Mouse (Mus musculus) urinary bladder, adult 18-20 months (tissue): ENCODE data around the gene Rnf144b.

Experiments used
- DNase-seq, 2 experiments: peaks; one replicate each; pipeline ENCODE4 v3.0.0; 2022; ENCODE audit warnings: low spot score in 2 of 2, mixed read lengths in 2 of 2

The Rnf144b gene

DNA sequence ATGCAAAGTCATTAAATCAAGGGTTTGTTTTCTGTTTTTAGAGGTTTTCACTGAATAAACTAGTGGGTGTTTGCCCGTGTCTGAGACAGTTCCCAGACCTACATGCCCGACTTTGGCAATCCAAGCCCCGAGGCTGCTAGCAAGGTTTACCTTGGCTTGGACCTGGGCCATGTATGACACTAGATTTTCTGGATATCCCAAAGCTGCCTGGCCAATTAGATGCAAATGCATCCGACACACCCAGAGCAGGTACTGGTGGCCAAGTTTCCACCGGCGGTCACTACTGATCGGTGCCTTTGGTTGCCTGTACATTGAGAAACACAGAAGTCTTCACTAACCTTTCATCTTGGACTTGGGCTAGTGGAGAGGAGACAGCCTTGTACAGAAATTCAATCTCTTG lies 144.0 kb downstream of the Rnf144b start:
- no peak for DNase-seq

DNA sequence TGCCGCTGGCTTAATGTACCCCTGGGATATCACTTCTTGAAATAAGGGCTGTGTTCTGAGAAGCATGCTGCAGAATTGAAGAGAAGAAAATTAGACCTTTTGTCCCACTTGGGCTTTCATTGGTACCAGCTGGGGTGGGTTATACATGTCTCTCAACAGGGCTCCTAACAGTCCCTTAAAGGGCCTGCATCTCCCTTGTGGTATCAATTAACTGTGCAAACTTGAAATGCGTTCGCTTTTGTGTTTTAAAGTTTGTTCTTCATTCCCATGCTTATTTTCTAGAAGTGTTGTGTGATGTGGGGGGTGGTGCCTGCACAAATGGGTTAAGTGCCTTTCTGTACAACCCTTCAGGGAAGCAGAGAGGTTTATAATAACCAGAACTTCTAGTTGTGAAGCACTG lies 145.8 kb downstream of the Rnf144b start:
- DNase-seq: no peak

DNA sequence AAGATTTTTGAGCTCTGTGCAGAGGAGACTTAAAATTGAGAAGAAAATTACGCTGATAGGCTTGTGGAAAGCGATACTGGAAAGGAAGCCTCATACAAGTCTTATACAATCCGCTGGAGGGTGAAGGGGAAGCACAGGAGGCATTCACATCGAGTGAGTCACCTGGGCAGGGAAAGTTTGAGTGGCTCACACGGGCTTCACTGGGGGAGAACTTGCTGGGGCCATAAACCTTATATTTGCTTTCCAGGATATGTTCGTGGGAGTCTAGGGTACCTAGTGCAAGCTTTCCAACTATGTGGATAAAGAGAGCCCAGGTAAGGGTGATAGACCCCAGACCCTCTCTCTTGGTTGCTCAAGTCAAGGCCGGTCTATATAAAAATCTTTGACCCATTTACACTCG lies 150.5 kb downstream of the Rnf144b start:
- peak in 1 of 2 experiments; percentile 10 for DNase-seq

DNA sequence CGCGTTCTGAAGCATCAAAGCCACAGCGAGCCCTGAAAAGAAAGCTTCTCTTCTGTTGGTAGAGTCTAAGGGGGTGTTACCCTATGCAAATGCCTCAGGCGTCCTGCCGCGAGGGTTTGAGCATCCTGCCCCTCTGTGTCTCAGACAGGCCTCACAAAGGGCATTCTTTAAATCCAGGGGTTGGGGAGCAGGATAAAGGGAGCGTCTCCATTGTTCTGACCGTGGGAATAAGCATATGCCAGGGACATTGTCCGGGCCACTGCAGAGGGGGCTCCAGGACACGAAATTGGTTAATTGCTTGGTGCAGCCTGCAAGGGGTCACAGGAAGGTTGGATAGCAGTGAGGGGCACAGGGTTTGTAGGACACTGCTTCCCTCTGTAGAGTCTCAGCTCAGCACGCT lies 151.0 kb downstream of the Rnf144b start:
- no peak for DNase-seq

DNA sequence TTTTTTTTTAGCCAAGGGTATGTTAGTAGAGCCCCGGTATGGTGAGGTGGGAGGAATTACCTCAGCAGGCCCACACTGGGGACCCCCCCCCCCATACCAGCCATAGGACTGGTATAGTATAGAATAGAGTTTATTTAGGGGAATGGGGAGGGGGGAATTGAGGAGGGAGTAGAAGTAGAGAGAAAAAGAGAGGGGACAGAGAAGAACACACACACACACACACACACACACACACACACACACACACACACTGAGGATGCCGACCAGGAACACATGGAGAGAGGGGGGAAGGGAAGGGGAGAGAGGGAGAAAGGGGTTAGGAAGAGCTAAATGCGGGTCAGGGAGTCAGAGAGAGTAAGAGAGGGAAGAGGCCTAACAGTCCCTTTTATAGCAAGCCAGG lies 151.7 kb downstream of the Rnf144b start:
- DNase-seq: no peak

DNA sequence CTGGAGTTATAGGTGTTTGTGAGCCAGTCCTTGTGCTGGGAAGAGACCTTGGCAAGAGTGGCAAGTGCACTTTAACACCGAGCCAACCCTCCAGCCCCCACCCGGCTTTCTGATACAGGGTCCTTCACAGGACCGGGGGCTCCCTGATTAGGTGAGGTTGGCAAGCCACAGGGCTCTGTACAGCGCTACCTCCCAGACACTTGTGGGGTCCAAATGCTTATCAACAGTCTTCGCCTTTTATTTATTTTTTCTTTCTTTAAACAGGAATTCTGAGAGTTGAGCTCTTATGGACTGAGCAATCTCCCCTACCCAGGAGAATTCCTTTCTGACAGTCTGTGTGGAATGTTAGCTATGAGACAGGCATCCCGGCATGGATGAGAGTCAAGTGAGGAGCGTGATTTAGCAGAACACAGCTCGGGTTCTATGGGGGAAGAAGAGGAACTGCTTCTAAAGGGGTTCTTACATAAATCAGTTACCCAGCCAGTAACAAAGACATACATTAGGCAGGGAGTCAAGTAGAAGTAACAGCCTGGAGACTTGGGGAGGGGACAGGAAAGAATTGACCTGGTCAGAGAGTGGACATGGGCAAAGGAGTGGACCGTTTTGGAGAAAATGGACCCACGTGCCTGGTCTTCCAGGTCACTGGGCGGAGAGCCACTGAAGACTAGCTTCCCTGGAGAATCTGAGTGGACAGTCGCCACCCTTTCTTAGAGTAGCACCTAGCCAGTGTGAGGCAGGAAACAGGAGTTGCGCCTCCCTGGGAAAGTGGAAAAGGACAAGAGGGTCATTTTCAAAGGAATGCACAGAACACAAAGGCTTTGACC lies 154.8 kb downstream of the Rnf144b start:
- DNase-seq: no peak

DNA sequence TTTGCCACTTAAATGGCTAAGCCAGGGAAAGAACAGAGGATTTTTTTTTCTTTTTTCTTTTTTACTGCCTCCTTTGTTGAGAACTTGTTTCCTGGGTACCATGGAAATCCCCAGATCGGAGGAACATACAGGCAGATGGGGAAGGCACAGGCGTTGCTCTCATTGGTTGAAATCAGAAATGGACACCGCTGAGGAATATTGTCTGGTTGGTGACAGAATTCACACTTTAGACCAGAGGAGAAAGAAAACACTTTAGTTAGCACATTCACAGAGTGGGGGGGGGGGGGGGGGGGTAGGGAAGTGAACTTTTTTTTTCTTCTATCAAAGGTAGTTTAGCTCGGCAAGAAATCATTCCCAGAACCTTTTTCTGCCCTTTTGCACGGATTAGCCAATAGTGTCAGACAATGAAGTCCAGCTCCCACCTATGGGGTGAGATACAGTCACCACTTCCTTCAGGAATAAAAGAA lies 155.4 kb downstream of the Rnf144b start:
- DNase-seq: no peak

DNA sequence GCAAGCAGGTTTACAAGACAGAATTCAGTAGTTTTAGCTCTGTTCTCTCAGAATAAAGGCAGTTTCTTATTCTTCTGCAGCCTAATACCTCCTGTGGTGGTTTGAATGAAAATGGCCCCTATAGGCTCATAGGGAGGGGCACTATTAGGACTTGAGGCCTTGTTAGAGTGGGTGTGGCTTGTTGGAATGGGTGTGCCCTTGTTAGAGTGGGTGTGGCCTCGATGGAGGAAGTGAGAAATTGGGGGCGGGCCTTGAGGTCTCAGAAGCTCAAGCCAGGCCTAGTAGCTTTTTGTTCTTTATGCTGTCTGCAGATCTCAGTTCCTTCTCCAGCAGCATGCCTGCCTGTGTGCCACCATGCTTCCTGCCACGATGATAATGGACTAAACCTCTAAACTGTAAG lies 159.8 kb downstream of the Rnf144b start:
- DNase-seq: no peak

DNA sequence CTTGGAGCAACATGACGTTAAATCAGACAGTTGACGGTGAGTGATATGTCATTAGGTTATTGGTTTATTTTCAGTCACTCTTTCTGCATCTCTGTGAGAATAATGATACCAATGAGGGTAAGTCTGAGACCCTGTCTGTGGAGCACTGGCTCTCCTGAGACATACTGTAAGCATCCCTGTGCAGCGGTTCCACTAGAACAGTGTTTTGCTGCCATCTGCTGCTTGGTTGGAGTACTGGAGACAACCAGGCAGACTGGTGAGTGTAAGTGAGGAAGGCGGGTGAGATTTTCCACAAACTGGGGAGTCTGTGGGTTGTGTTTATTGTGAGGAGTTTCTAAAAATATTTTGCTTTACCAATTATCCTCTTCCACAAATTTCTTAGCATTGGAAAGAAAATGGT lies 166.0 kb downstream of the Rnf144b start:
- peak; percentile 52 to 55 for DNase-seq

DNA sequence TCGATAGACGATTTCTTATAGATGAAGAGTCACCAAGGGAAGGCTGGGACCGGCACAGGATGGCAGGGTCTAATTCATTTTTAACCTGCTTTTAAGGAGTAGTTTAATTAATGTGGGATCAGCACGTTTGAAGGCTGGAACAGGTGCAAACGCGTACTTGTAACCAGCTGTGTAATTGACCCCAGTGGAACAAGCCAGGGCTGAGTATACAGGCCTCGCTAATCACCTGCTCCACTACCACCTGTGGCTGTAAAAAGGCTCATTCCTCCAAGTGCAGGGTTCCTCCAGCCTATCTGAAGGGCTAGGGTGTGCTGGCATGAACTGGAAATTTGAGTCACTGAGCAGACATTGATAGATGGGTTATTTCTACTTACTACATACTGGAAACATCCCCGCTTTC lies 174.0 kb downstream of the Rnf144b start:
- DNase-seq: no peak
